Mouse (Mus musculus) cerebellum, adult (tissue): ENCODE data around the gene Mup6.
"Not testable (repeated sequence)": the region's sequence is repeated elsewhere in the genome, so short reads cannot be mapped to it uniquely, and the experiment has no call there.

Experiments used
- ATAC-seq: cut with Nextera tagmentation; 2 replicates; pipeline ENCODE4 v1.9.2; 2017; ENCODE audit warnings: mild to moderate bottlenecking, moderate library complexity, mixed read lengths; ENCODE audit not compliant: insufficient number of reproducible peaks, low FRiP score, low TSS enrichment

Gene Mup6

GRCm38 (mm10) chr4:59963405-59964344 is at the start of gene Mup6:
Gene Mup6, plus strand, starts transcription at chr4:59964294.
- no peak for ATAC-seq

- peak; percentile 49 for ATAC-seq
Measured at GRCm38 (mm10) chr4:59914608-59915403, 49.3 kb upstream of the Mup6 start, which contains the start of gene Slc46a2. Gene Slc46a2, minus strand, starts transcription at chr4:59915056.

GRCm38 (mm10) chr4:59917966-59918365 is 46.1 kb upstream of the Mup6 start:
- no peak for ATAC-seq

- no peak for ATAC-seq
Measured at GRCm38 (mm10) chr4:59925082-59925481, 39.0 kb upstream of the Mup6 start.

GRCm38 (mm10) chr4:59927666-59928065 is 36.4 kb upstream of the Mup6 start:
- no peak for ATAC-seq

GRCm38 (mm10) chr4:59928347-59928746 is 35.7 kb upstream of the Mup6 start:
- ATAC-seq = peak; percentile 81

- peak; percentile 62 for ATAC-seq
Measured at GRCm38 (mm10) chr4:59932505-59933281, 31.4 kb upstream of the Mup6 start.

GRCm38 (mm10) chr4:59937543-59937942 is 26.6 kb upstream of the Mup6 start:
- no peak for ATAC-seq

GRCm38 (mm10) chr4:59960610-59961009 is 3.5 kb upstream of the Mup6 start, which contains the start of gene Mup4:
Gene Mup4, minus strand, starts transcription at chr4:59960710.
- no peak for ATAC-seq

- not testable (repeated sequence) for ATAC-seq
Measured at GRCm38 (mm10) chr4:59997894-59998293, 33.8 kb downstream of the Mup6 start.

- not testable (repeated sequence) for ATAC-seq
Measured at GRCm38 (mm10) chr4:60020141-60020540, 56.0 kb downstream of the Mup6 start.

GRCm38 (mm10) chr4:60029334-60030111 is 65.4 kb downstream of the Mup6 start:
- ATAC-seq = not testable (repeated sequence)
